Mouse (Mus musculus): ENCODE data around the gene Fam174b.

Fam174b gene

GRCm38 (mm10) chr7:73816255-73816996 lies 76.3 kb downstream of the Fam174b start:
- no peak for DNase-seq

- no peak for DNase-seq
These were observed 79.3 kb downstream of the Fam174b start for GRCm38 (mm10) chr7:73819366-73819765.

Data from liver (tissue).